Mouse (Mus musculus) yolk sac, embryonic 10.5 days (tissue): ENCODE results near the gene Hba-x.
A peak's percentile ranks its signal among the peaks of the same experiment; 100 is the strongest.
"Not testable (repeated sequence)": the region's sequence is repeated elsewhere in the genome, so short reads cannot be mapped to it uniquely, and the experiment has no call there.

Experiments used
- DNase-seq: peaks from one replicate; pipeline ENCODE4 v3.0.0-alpha.2; 2017; ENCODE audit warnings: low spot score

Gene Hba-x

GRCm38 (mm10) chr11:32250880-32251763, 25.1 kb upstream of the Hba-x start:
- no peak for DNase-seq

- no peak for DNase-seq
These were observed 23.1 kb upstream of the Hba-x start for GRCm38 (mm10) chr11:32253121-32253520.

- DNase-seq, result no peak
These were observed 20.1 kb upstream of the Hba-x start for GRCm38 (mm10) chr11:32256146-32256545.

- DNase-seq, result no peak
These were observed 19.6 kb upstream of the Hba-x start for GRCm38 (mm10) chr11:32256566-32256965.

GRCm38 (mm10) chr11:32262674-32263415, 13.4 kb upstream of the Hba-x start:
- no peak for DNase-seq

- no peak for DNase-seq
These were observed 11.0 kb upstream of the Hba-x start for GRCm38 (mm10) chr11:32265117-32265738.

- DNase-seq, result no peak
These were observed 10.0 kb upstream of the Hba-x start for GRCm38 (mm10) chr11:32266194-32266593.

GRCm38 (mm10) chr11:32266776-32267175, 9.4 kb upstream of the Hba-x start:
- DNase-seq, result no peak

GRCm38 (mm10) chr11:32267188-32267884, 8.9 kb upstream of the Hba-x start, which contains the start of gene Nprl3:
Nprl3 (minus strand) TSS chr11:32267707.
- peak; percentile 93 for DNase-seq

GRCm38 (mm10) chr11:32267964-32268363, 8.2 kb upstream of the Hba-x start:
- no peak for DNase-seq

GRCm38 (mm10) chr11:32268952-32269351, 7.2 kb upstream of the Hba-x start:
- DNase-seq, result no peak

- DNase-seq, result no peak
These were observed 5.0 kb upstream of the Hba-x start for GRCm38 (mm10) chr11:32271178-32271577.

- DNase-seq, result peak; percentile 48
These were observed 1.7 kb downstream of the Hba-x start for GRCm38 (mm10) chr11:32277736-32278457.

GRCm38 (mm10) chr11:32278458-32278957, 2.3 kb downstream of the Hba-x start:
- no peak for DNase-seq

GRCm38 (mm10) chr11:32280646-32281045, 4.4 kb downstream of the Hba-x start:
- DNase-seq, result no peak

GRCm38 (mm10) chr11:32281416-32282144, 5.4 kb downstream of the Hba-x start:
- DNase-seq, result no peak

- not testable (repeated sequence) for DNase-seq
These were observed 7.0 kb downstream of the Hba-x start, which contains the start of gene Hba-a1 for GRCm38 (mm10) chr11:32283091-32283777. Hba-a1 (plus strand) TSS chr11:32283511.

GRCm38 (mm10) chr11:32284582-32284981, 8.4 kb downstream of the Hba-x start:
- not testable (repeated sequence) for DNase-seq

GRCm38 (mm10) chr11:32285031-32285775, 9.0 kb downstream of the Hba-x start:
- no peak for DNase-seq
